Mouse (Mus musculus) hindbrain, postnatal 0 days (tissue): ENCODE data around the gene Reps1. TPM values are rescaled to one million over a fixed set of nuclear protein-coding genes. Genes with fewer than 3 reads are reported as not detected.

Experiments used
- ATAC-seq: fragments of 200-750 bp; cut with Nextera tagmentation; 2 replicates; pipeline ENCODE4 v1.8.0; 2017; ENCODE audit warnings: mild to moderate bottlenecking, moderate TSS enrichment, moderate library complexity
- DNase-seq: peaks from one replicate; pipeline ENCODE4 v3.0.0-alpha.2; 2015; ENCODE audit warnings: low spot score
- H3K27ac ChIP-seq: fragments of 300-500 bp; sonication (generic); 2 replicates; pipeline ENCODE4 v1.5.1; 2014; ENCODE audit warnings: mild to moderate bottlenecking
- H3K27me3 ChIP-seq: fragments of 300-500 bp; sonication (generic); 2 replicates; pipeline ENCODE4 v1.6.1; 2014; ENCODE audit warnings: low read length, mixed read lengths; ENCODE audit not compliant: insufficient read depth
- H3K36me3 ChIP-seq: fragments of 300-500 bp; sonication (generic); 2 replicates; pipeline ENCODE4 v1.6.1; 2014; ENCODE audit warnings: low read length, mixed read lengths; ENCODE audit not compliant: insufficient read depth
- H3K4me1 ChIP-seq: fragments of 300-500 bp; sonication (generic); 2 replicates; pipeline ENCODE4 v1.6.1; 2014; ENCODE audit warnings: antibody characterized with exemption, low read length, mixed read lengths; ENCODE audit not compliant: insufficient read depth
- H3K4me2 ChIP-seq: fragments of 300-500 bp; sonication (generic); 2 replicates; pipeline ENCODE4 v1.6.1; 2014; ENCODE audit warnings: low read depth, mild to moderate bottlenecking, low read length, moderate library complexity, mixed read lengths
- H3K4me3 ChIP-seq: fragments of 300-500 bp; sonication (generic); 2 replicates; pipeline ENCODE4 v1.5.1; 2014; ENCODE audit warnings: low read length
- H3K9ac ChIP-seq: fragments of 300-500 bp; sonication (generic); replicated peaks from 2 replicates; pipeline ENCODE4 v1.6.1; 2014; ENCODE audit warnings: mild to moderate bottlenecking, low read length, moderate library complexity, mixed read lengths
- H3K9me3 ChIP-seq: fragments of 300-500 bp; sonication (generic); 2 replicates; pipeline ENCODE4 v1.6.1; 2016; ENCODE audit warnings: low read length, mixed read lengths
- CTCF ChIP-seq: IDR thresholded peaks from 2 replicates; pipeline ENCODE4 v1.5.1; 2016; ENCODE audit warnings: antibody characterized with exemption, control low read depth, low read depth
- WGBS: fragments of 180-500 bp; shearing (Covaris S2); extraction: QIAGEN DNeasy Blood & Tissue Kit; methylation state at CpG from one replicate; pipeline ENCODE4 v1.1.7; 2014; 5-methylcytosine and 5-hydroxymethylcytosine counted together
- polyA plus RNA-seq: library from polyadenylated mRNA; unstranded; fragments of >200 nt; fragmentation: Nextera tagmentation; extraction: Ambion mirVana; gene quantifications from 2 replicates; pipeline ENCODE4 v1.2.1, GENCODE M21; 2015
- total RNA-seq: library from RNA; depleted of rRNA; stranded (reverse); fragments of >200 nt; gene quantifications from 2 replicates; pipeline ENCODE4 v1.2.3, GENCODE M21; 2014

Reps1 gene
- total and polyA plus RNA-seq, 2 experiments from 2014 or later, result 21.1 to 69.5 TPM

GRCm38 (mm10) chr10:18070616-18071015 lies 15.0 kb downstream of the Reps1 start:
- Histone ChIP-seq H3K4me3 (no peak overlapping the region), H3K4me2 (0 out of 2 replicates have a peak overlapping the region, but pooled peaks have one; percentile 7), H3K36me3 (no peaks in the 10 kb centered on the region), H3K9ac (no peak overlapping the region), H3K27ac (peak overlapping the region; percentile 77), H3K27me3 (no peaks in the 10 kb centered on the region), H3K9me3 (no peaks in the 10 kb centered on the region), H3K4me1 (0 out of 2 replicates have a peak, but pooled peaks cover 5% of the 10 kb centered on the region)
- DNase-seq (no peak), ATAC-seq (no peak)
- WGBS, result 84% methylated on average over 2 of the region's 2 CpGs
- no peak for TF ChIP-seq CTCF

DNA sequence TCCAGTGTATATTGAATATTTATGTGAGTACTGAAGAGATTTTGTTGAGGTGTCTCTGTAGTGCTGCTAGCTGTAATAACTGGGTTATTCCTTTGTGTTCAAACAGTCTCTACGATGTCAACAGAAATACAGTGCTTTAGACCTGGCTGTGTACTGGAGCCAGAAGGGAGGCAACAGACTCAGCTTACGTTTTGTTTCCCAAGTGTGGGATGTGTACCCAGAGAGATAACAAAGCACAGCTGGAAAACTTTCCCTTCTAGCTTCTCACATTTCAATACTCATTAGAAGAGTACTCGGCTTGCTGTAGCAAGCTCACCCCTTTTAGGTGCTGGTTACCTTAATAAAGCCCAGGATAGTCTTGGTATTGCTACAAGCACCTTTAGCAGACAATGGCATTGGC lies 17.2 kb downstream of the Reps1 start:
- no peak for DNase-seq

DNA sequence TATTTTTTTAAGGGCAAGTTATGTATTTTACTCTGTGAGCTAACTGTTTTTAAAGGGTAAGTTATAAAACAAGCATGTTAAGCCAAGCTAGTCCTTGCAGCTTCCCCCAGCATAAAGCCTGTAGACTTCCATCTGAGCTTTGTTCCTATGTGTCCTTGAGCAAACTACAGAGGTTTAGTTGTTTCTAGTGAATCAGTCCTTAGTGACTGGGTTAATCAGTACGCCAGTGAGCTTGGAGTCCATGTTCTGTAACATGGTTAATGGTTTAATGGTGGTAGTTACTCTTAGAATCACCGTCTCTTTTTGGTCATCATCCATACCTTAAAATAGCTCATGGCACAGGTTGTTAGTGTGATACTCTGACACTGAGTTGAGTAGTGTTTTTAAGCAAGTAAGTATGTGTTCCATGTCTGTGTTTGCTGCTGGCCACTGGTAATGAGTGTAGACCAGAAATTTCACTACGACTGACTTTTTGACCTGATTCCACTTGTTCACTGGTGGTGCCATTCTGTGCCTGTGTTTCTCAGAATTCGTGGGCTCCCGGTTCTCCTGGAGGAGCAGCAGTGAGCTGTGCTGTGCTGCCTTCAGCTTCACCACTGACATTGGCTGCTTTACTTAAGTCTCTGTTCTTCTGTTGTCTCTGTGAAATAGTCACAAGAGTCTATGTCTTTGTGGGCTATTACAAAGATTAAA lies 18.9 kb downstream of the Reps1 start:
- Histone ChIP-seq H3K36me3 (no peaks in the 10 kb centered on the region), H3K4me1 (0 out of 2 replicates have a peak, but pooled peaks cover 5% of the 10 kb centered on the region), H3K9ac (no peak overlapping the region), H3K4me2 (no peak overlapping the region), H3K4me3 (no peak overlapping the region), H3K9me3 (no peaks in the 10 kb centered on the region), H3K27me3 (no peaks in the 10 kb centered on the region), H3K27ac (no peak overlapping the region)
- WGBS, result 83% methylated on average over 5 of the region's 5 CpGs
- DNase-seq, result no peak
- no peak for TF ChIP-seq CTCF
- ATAC-seq, result no peak

More for the DNA sequence above, 17.2 kb downstream of the Reps1 start:
- no peaks in the 10 kb centered on the region for H3K36me3 ChIP-seq
- 61% methylated on average over 3 of the region's 3 CpGs for WGBS
- H3K9ac ChIP-seq, result no peak overlapping the region
- ATAC-seq, result no peak
- H3K4me3 ChIP-seq, result no peak overlapping the region
- H3K27me3 ChIP-seq, result no peaks in the 10 kb centered on the region
- no peak overlapping the region for H3K4me2 ChIP-seq
- TF ChIP-seq CTCF, result no peak
- 0 out of 2 replicates have a peak, but pooled peaks cover 5% of the 10 kb centered on the region for H3K4me1 ChIP-seq
- H3K27ac ChIP-seq, result no peak overlapping the region
- no peaks in the 10 kb centered on the region for H3K9me3 ChIP-seq

GRCm38 (mm10) chr10:18075845-18076244 lies 20.2 kb downstream of the Reps1 start:
- Histone ChIP-seq H3K27ac (no peak overlapping the region), H3K4me1 (0 out of 2 replicates have a peak, but pooled peaks cover 5% of the 10 kb centered on the region), H3K9ac (no peak overlapping the region), H3K36me3 (no peaks in the 10 kb centered on the region), H3K4me3 (no peak overlapping the region), H3K27me3 (no peaks in the 10 kb centered on the region), H3K4me2 (no peak overlapping the region), H3K9me3 (no peaks in the 10 kb centered on the region)
- no peak for ATAC-seq
- TF ChIP-seq CTCF, result no peak
- DNase-seq, result no peak
- WGBS, result 93% methylated on average over 6 of the region's 6 CpGs

- Histone ChIP-seq H3K9me3 (no peaks in the 10 kb centered on the region), H3K4me1 (no peaks in the 10 kb centered on the region), H3K27ac (no peak overlapping the region), H3K9ac (no peak overlapping the region), H3K27me3 (no peaks in the 10 kb centered on the region), H3K4me2 (no peak overlapping the region), H3K36me3 (no peaks in the 10 kb centered on the region), H3K4me3 (no peak overlapping the region)
- WGBS, result 82% methylated on average over 1 of the region's 1 CpGs
- DNase-seq (no peak), ATAC-seq (no peak)
- TF ChIP-seq CTCF, result no peak
Measured at GRCm38 (mm10) chr10:18081536-18081935, 25.9 kb downstream of the Reps1 start.

- 93% methylated on average over 6 of the region's 6 CpGs for WGBS
- ATAC-seq (no peak), DNase-seq (no peak)
- Histone ChIP-seq H3K4me2 (no peak overlapping the region), H3K4me1 (no peaks in the 10 kb centered on the region), H3K4me3 (no peak overlapping the region), H3K27me3 (no peaks in the 10 kb centered on the region), H3K36me3 (no peaks in the 10 kb centered on the region), H3K9me3 (no peaks in the 10 kb centered on the region), H3K27ac (no peak overlapping the region), H3K9ac (no peak overlapping the region)
- TF ChIP-seq CTCF, result no peak
Measured at GRCm38 (mm10) chr10:18082772-18083171, 27.1 kb downstream of the Reps1 start.

DNA sequence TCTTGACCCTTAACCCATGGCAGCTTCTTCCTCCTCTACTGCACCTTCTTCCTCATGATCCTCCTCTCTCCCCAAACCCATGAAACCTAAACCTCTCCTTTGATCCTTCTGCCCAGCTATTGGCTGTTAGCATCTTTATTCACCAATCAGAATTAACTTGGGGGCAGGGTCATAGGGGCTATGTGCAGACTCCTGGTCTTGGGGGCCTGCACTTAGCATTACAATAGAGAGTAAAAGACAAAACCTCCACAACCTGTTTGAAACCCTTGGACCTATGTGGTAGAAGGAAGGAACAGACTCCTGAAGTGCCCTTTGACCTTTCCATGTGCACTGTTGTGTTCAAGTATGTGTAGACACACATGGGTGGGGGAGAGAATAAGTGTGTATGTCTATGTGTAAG lies 35.0 kb downstream of the Reps1 start:
- no peak for TF ChIP-seq CTCF
- Histone ChIP-seq H3K36me3 (peaks cover 11% of the 10 kb centered on the region; the same call in 1 of the 2 replicates), H3K4me3 (no peak overlapping the region), H3K4me2 (no peak overlapping the region), H3K27ac (no peak overlapping the region), H3K9ac (no peak overlapping the region), H3K27me3 (no peaks in the 10 kb centered on the region), H3K9me3 (no peaks in the 10 kb centered on the region), H3K4me1 (no peaks in the 10 kb centered on the region)
- DNase-seq, result no peak
- no peak for ATAC-seq
